Mouse (Mus musculus): ENCODE data around the gene Olfr305. TPM values are rescaled to one million over a fixed set of nuclear protein-coding genes. Genes with fewer than 3 reads are reported as not detected.
"Not testable (repeated sequence)": the region's sequence is repeated elsewhere in the genome, so short reads cannot be mapped to it uniquely, and the experiment has no call there.

Gene Olfr305
- polyA plus RNA-seq (2015; fragmentation: Nextera tagmentation; extraction: Ambion mirVana), result not detected in 2 replicates

- no peak within 1 kb of the TSS for H3K4me3 ChIP-seq (replicated peaks)
- H3K27ac ChIP-seq (replicated peaks), result no peak within 1 kb of the TSS
- H3K36me3 ChIP-seq, result no peaks in the 10 kb centered on the region
- H3K27me3 ChIP-seq, result no peaks in the 10 kb centered on the region
- 86% methylated on average over 1 of the region's 1 CpGs for WGBS
- no peaks in the 10 kb centered on the region for H3K4me1 ChIP-seq
- no peak for ATAC-seq (ENCODE audit: insufficient number of reproducible peaks, low FRiP score, low TSS enrichment, low read depth)
- no peak within 1 kb of the TSS for H3K9ac ChIP-seq
- H3K9me3 ChIP-seq (replicated peaks), result no peaks in the 10 kb centered on the region
- H3K4me2 ChIP-seq (replicated peaks), result no peak within 1 kb of the TSS
These were observed at the start of gene Olfr305 for GRCm38 (mm10) chr7:86366828-86367227. Gene Olfr305, minus strand, starts transcription at chr7:86366928.

- no peak for ATAC-seq (ENCODE audit: insufficient number of reproducible peaks, low FRiP score, low TSS enrichment, low read depth)
- Histone ChIP-seq H3K27me3 (no peaks in the 10 kb centered on the region), H3K9ac (no peak within 1 kb of the TSS), H3K36me3 (no peaks in the 10 kb centered on the region), H3K27ac (replicated peaks) (no peak within 1 kb of the TSS), H3K4me2 (replicated peaks) (no peak within 1 kb of the TSS), H3K9me3 (replicated peaks) (no peaks in the 10 kb centered on the region), H3K4me3 (replicated peaks) (no peak within 1 kb of the TSS), H3K4me1 (no peaks in the 10 kb centered on the region)
- 81% methylated on average over 2 of the region's 2 CpGs for WGBS
These were observed 36.8 kb upstream of the Olfr305 start, which contains the start of gene Olfr301 for GRCm38 (mm10) chr7:86403546-86403945. Gene Olfr301, plus strand, starts transcription at chr7:86403846.

GRCm38 (mm10) chr7:86397689-86398088 is 31.0 kb upstream of the Olfr305 start, which contains the start of gene Olfr303:
Gene Olfr303, minus strand, starts transcription at chr7:86397789.
- ATAC-seq (ENCODE audit: insufficient number of reproducible peaks, low FRiP score, low TSS enrichment, low read depth), result no peak
- Histone ChIP-seq H3K36me3 (no peaks in the 10 kb centered on the region), H3K4me2 (replicated peaks) (no peak within 1 kb of the TSS), H3K9me3 (replicated peaks) (no peaks in the 10 kb centered on the region), H3K27ac (replicated peaks) (no peak within 1 kb of the TSS), H3K9ac (no peak within 1 kb of the TSS), H3K4me1 (no peaks in the 10 kb centered on the region), H3K4me3 (replicated peaks) (no peak within 1 kb of the TSS), H3K27me3 (no peaks in the 10 kb centered on the region)

- WGBS, result 59% methylated on average over 1 of the region's 1 CpGs
- H3K36me3 ChIP-seq, result no peaks in the 10 kb centered on the region
- no peaks in the 10 kb centered on the region for H3K27me3 ChIP-seq
- H3K4me1 ChIP-seq, result no peaks in the 10 kb centered on the region
- H3K9me3 ChIP-seq (replicated peaks), result no peaks in the 10 kb centered on the region
- no peak within 1 kb of the TSS for H3K27ac ChIP-seq (replicated peaks)
- no peak within 1 kb of the TSS for H3K4me2 ChIP-seq (replicated peaks)
- no peak within 1 kb of the TSS for H3K4me3 ChIP-seq (replicated peaks)
- no peak for ATAC-seq (ENCODE audit: insufficient number of reproducible peaks, low FRiP score, low TSS enrichment, low read depth)
- no peak within 1 kb of the TSS for H3K9ac ChIP-seq
These were observed 19.8 kb upstream of the Olfr305 start, which contains the start of gene Olfr304 for GRCm38 (mm10) chr7:86386558-86386957. Gene Olfr304, minus strand, starts transcription at chr7:86386658.

- Histone ChIP-seq H3K4me2 (replicated peaks) (no peak overlapping the region), H3K9me3 (replicated peaks) (no peaks in the 10 kb centered on the region), H3K4me3 (replicated peaks) (no peak overlapping the region), H3K36me3 (no peaks in the 10 kb centered on the region), H3K9ac (no peak overlapping the region), H3K4me1 (no peaks in the 10 kb centered on the region), H3K27me3 (no peaks in the 10 kb centered on the region), H3K27ac (replicated peaks) (no peak overlapping the region)
- ATAC-seq (ENCODE audit: insufficient number of reproducible peaks, low FRiP score, low TSS enrichment, low read depth), result no peak
- 63% methylated on average over 3 of the region's 3 CpGs for WGBS
These were observed 19.0 kb upstream of the Olfr305 start for GRCm38 (mm10) chr7:86385769-86386168.

- WGBS, result 86% methylated on average over 9 of the region's 9 CpGs
- ATAC-seq (ENCODE audit: insufficient number of reproducible peaks, low FRiP score, low TSS enrichment, low read depth), result not testable (repeated sequence)
These were observed 20.4 kb downstream of the Olfr305 start for GRCm38 (mm10) chr7:86346296-86346695.

GRCm38 (mm10) chr7:86344253-86344652 is 22.5 kb downstream of the Olfr305 start:
- Histone ChIP-seq H3K4me3 (replicated peaks) (no peak overlapping the region), H3K27me3 (no peaks in the 10 kb centered on the region), H3K4me2 (replicated peaks) (no peak overlapping the region), H3K4me1 (no peaks in the 10 kb centered on the region), H3K9ac (no peak overlapping the region), H3K9me3 (replicated peaks) (no peaks in the 10 kb centered on the region), H3K27ac (replicated peaks) (no peak overlapping the region), H3K36me3 (no peaks in the 10 kb centered on the region)
- WGBS, result 61% methylated on average over 3 of the region's 3 CpGs
- no peak for ATAC-seq (ENCODE audit: insufficient number of reproducible peaks, low FRiP score, low TSS enrichment, low read depth)

More at GRCm38 (mm10) chr7:86346296-86346695, 20.4 kb downstream of the Olfr305 start:
- H3K4me1 ChIP-seq; H3K4me3 ChIP-seq (replicated peaks); H3K4me2 ChIP-seq (replicated peaks); H3K9me3 ChIP-seq (replicated peaks); H3K36me3 ChIP-seq; H3K27me3 ChIP-seq; H3K27ac ChIP-seq (replicated peaks); H3K9ac ChIP-seq: not testable (repeated sequence)

- Histone ChIP-seq H3K27me3 (no peaks in the 10 kb centered on the region), H3K4me2 (replicated peaks) (no peak overlapping the region), H3K36me3 (no peaks in the 10 kb centered on the region), H3K27ac (replicated peaks) (no peak overlapping the region), H3K4me1 (no peaks in the 10 kb centered on the region), H3K9me3 (replicated peaks) (no peaks in the 10 kb centered on the region), H3K9ac (no peak overlapping the region), H3K4me3 (replicated peaks) (no peak overlapping the region)
- 69% methylated on average over 14 of the region's 14 CpGs for WGBS
- no peak for ATAC-seq (ENCODE audit: insufficient number of reproducible peaks, low FRiP score, low TSS enrichment, low read depth)
These were observed 23.7 kb downstream of the Olfr305 start for GRCm38 (mm10) chr7:86342881-86343565.

- no peak within 1 kb of the TSS for H3K9ac ChIP-seq
- no peaks in the 10 kb centered on the region for H3K9me3 ChIP-seq (replicated peaks)
- no peaks in the 10 kb centered on the region for H3K4me1 ChIP-seq
- no peaks in the 10 kb centered on the region for H3K27me3 ChIP-seq
- H3K4me3 ChIP-seq (replicated peaks), result no peak within 1 kb of the TSS
- 66% methylated on average over 1 of the region's 1 CpGs for WGBS
- no peak within 1 kb of the TSS for H3K27ac ChIP-seq (replicated peaks)
- no peaks in the 10 kb centered on the region for H3K36me3 ChIP-seq
- no peak for ATAC-seq (ENCODE audit: insufficient number of reproducible peaks, low FRiP score, low TSS enrichment, low read depth)
- no peak within 1 kb of the TSS for H3K4me2 ChIP-seq (replicated peaks)
These were observed 29.2 kb downstream of the Olfr305 start, which contains the start of gene Olfr307 for GRCm38 (mm10) chr7:86337486-86337885. Gene Olfr307, minus strand, starts transcription at chr7:86337586.

GRCm38 (mm10) chr7:86325530-86325929 is 41.2 kb downstream of the Olfr305 start, which contains the start of gene Olfr308:
Gene Olfr308, minus strand, starts transcription at chr7:86325630.
- Histone ChIP-seq H3K9ac (no peak within 1 kb of the TSS), H3K27ac (replicated peaks) (no peak within 1 kb of the TSS), H3K4me2 (replicated peaks) (no peak within 1 kb of the TSS), H3K9me3 (replicated peaks) (no peaks in the 10 kb centered on the region), H3K36me3 (no peaks in the 10 kb centered on the region), H3K4me3 (replicated peaks) (no peak within 1 kb of the TSS), H3K27me3 (no peaks in the 10 kb centered on the region), H3K4me1 (no peaks in the 10 kb centered on the region)
- no peak for ATAC-seq (ENCODE audit: insufficient number of reproducible peaks, low FRiP score, low TSS enrichment, low read depth)

GRCm38 (mm10) chr7:86321323-86321722 is 45.4 kb downstream of the Olfr305 start:
- ATAC-seq (ENCODE audit: insufficient number of reproducible peaks, low FRiP score, low TSS enrichment, low read depth), result no peak

GRCm38 (mm10) chr7:86313608-86314007 is 53.1 kb downstream of the Olfr305 start, which contains the start of gene Olfr309:
Gene Olfr309, minus strand, starts transcription at chr7:86313708.
- no peak within 1 kb of the TSS for H3K9ac ChIP-seq
- whole genome bisulfite sequencing, result 71% methylated on average over 2 of the region's 2 CpGs
- H3K4me3 ChIP-seq (replicated peaks), result no peak within 1 kb of the TSS
- no peaks in the 10 kb centered on the region for H3K36me3 ChIP-seq
- no peaks in the 10 kb centered on the region for H3K27me3 ChIP-seq
- H3K4me2 ChIP-seq (replicated peaks), result no peak within 1 kb of the TSS
- no peak for ATAC-seq (ENCODE audit: insufficient number of reproducible peaks, low FRiP score, low TSS enrichment, low read depth)
- H3K4me1 ChIP-seq, result no peaks in the 10 kb centered on the region
- H3K9me3 ChIP-seq (replicated peaks), result no peaks in the 10 kb centered on the region
- H3K27ac ChIP-seq (replicated peaks), result no peak within 1 kb of the TSS

More at GRCm38 (mm10) chr7:86321323-86321722, 45.4 kb downstream of the Olfr305 start:
- Histone ChIP-seq H3K9ac (no peak overlapping the region), H3K27me3 (no peaks in the 10 kb centered on the region), H3K27ac (replicated peaks) (no peak overlapping the region), H3K36me3 (no peaks in the 10 kb centered on the region), H3K4me1 (no peaks in the 10 kb centered on the region), H3K4me2 (replicated peaks) (no peak overlapping the region), H3K9me3 (replicated peaks) (no peaks in the 10 kb centered on the region), H3K4me3 (replicated peaks) (no peak overlapping the region)
- 89% methylated on average over 2 of the region's 2 CpGs for WGBS

Data from embryonic facial prominence, embryonic 15.5 days (tissue).